Mouse (Mus musculus) neural tube, postnatal 0 days (tissue): ENCODE data around the gene Bptf. TPM values are rescaled to one million over a fixed set of nuclear protein-coding genes. Genes with fewer than 3 reads are reported as not detected.

Source experiments
- polyA plus RNA-seq: library from polyadenylated mRNA; unstranded; fragments of >200 nt; fragmentation: Nextera tagmentation; extraction: Ambion mirVana; gene quantifications from 2 replicates; pipeline ENCODE4 v1.2.1, GENCODE M21; 2015

The Bptf gene
- polyA plus RNA-seq: 19.8 and 24.3 TPM in 2 replicates

GRCm38 (mm10) chr11:107131749-107132421 lies at the start of gene Bptf:
Bptf (minus strand) TSS chr11:107132127.

GRCm38 (mm10) chr11:107025411-107026321 lies 106.3 kb downstream of the Bptf start, which contains the start of gene 1810010H24Rik:
1810010H24Rik (plus strand) TSS chr11:107025681.

GRCm38 (mm10) chr11:106999151-106999948 lies 132.6 kb downstream of the Bptf start, which contains the start of gene Kpna2:
Kpna2 (minus strand) TSS chr11:106999541.

Other genes starting within 250 kb of the Bptf start
- gene Smurf2, start 211.4 kb downstream of the Bptf start, polyA plus RNA-seq: 9.7 and 9.8 TPM in 2 replicates
- 70.9 and 78.3 TPM in 2 replicates for gene Kpna2, start 132.6 kb downstream of the Bptf start, polyA plus RNA-seq
- 10.9 and 14.3 TPM in 2 replicates for gene 1810010H24Rik, start 106.4 kb downstream of the Bptf start, polyA plus RNA-seq
- 30.7 and 33.5 TPM in 2 replicates for gene Nol11, start 57.3 kb upstream of the Bptf start, polyA plus RNA-seq